Mouse (Mus musculus) gastrocnemius, adult 8-10 months (tissue): ENCODE measurements around the gene Spata45. TPM values are rescaled to one million over a fixed set of nuclear protein-coding genes. Genes with fewer than 3 reads are reported as not detected.

Source experiments
- DNase-seq, 2 experiments: peaks; one replicate each; pipeline ENCODE4 v3.0.0; 2022; ENCODE audit warnings: low spot score in 2 of 2
- total RNA-seq, 4 experiments: library from RNA; stranded (reverse); gene quantifications; 2 replicates each; pipeline ENCODE4 v1.2.4; 2022

Spata45 gene
- total RNA-seq, 4 experiments from 2014 or later = not detected

DNA sequence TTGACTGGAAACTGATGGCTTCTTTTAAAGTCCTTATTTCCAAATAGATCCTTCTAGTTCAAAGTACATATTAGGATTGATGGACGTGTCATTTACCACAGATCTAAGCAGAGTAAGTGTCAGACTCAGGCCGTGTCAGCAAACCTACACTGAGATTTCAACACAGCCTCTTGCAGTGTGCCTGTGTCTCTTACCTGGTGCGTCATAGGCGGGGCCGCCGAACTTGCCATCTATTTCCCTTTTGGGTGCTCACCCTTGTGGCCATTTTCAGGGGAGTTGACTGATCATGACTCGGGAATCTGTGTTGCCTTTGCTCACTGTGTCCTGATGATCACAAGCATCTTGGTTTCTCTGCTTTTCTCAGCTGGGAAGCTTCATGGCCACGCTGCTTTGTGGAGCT is 46.8 kb downstream of the Spata45 start:
- DNase-seq = no peak

- no peak for DNase-seq
Measured at GRCm38 (mm10) chr1:191084951-191085559, 48.6 kb downstream of the Spata45 start.

DNA sequence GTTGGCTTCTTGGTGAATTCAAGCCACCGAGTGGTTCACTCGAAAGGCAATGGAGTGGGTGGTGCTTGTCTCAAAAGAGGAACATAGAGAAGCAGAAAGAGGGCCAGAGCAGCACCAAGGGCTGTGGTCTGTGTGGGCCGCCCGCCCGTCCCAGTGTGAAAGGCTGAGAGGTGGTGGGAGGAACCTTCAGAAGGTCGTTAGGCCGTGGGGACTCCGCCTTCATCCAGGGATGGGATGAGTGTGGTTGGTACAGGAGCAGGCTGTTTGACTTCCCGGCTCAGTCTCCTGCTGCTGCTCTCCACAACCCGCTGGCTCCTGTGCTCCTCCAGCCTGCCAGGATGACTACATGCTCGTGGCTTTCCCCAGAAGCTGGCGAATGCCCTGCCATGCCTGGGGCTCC is 49.2 kb downstream of the Spata45 start:
- no peak for DNase-seq

GRCm38 (mm10) chr1:191086304-191086878 is 50.0 kb downstream of the Spata45 start:
- DNase-seq = no peak

- no peak for DNase-seq
Measured at GRCm38 (mm10) chr1:191086960-191087359, 50.5 kb downstream of the Spata45 start.

DNA sequence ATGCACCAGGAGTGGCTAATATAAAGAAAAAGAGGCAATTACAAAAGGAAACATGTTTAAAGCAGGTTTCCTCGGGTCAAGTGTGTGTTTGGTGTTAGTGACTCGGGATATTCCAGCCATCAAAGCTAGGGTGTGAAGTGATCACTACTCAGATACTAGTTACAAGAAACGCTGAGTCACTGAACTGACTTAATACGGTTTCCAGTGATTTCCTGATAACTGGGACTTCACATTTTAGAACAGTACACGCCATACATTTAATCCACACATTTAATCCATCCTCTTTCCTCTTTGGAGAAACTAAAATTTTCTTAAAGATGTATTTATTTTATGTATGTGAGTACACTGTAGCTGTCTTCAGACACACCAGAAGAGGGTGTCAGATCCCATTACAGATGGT is 51.5 kb downstream of the Spata45 start:
- DNase-seq = no peak

GRCm38 (mm10) chr1:191089355-191089754 is 52.9 kb downstream of the Spata45 start:
- DNase-seq = no peak

- DNase-seq = no peak
Measured at GRCm38 (mm10) chr1:191092050-191092449, 55.6 kb downstream of the Spata45 start.

Other genes with a start within 250 kb of the Spata45 start
- 10 to 100 TPM; 16.5 to 18.5 (median 17.4) TPM for gene Rps6kc1, start 124.9 kb upstream of the Spata45 start, total RNA-seq
- 10 to 100 TPM; 28.5 to 38.6 (median 28.8) TPM for gene Angel2, start 111.5 kb upstream of the Spata45 start, total RNA-seq
- gene Vash2, start 57.3 kb upstream of the Spata45 start, total RNA-seq = under 1 TPM; 0.35 to 0.94 (median 0.68) TPM
- gene Flvcr1, start 10.5 kb upstream of the Spata45 start, total RNA-seq = 10 to 100 TPM in 2 of 4 experiments, 1 to 10 TPM in 2; 8.3 to 17.1 (median 10.4) TPM
- gene Tatdn3, start 26.3 kb downstream of the Spata45 start, total RNA-seq = 10 to 100 TPM in 3 of 4 experiments, 1 to 10 TPM in 1; 9.9 to 16.6 (median 13.7) TPM
- under 1 TPM; 0.12 to 0.70 (median 0.32) TPM for gene Nsl1, start 26.4 kb downstream of the Spata45 start, total RNA-seq
- not detected for gene Batf3, start 61.2 kb downstream of the Spata45 start, total RNA-seq
- gene Fam71a, start 128.2 kb downstream of the Spata45 start, total RNA-seq = not detected
- 10 to 100 TPM in 1 of 4 experiments, 1 to 10 TPM in 3; 1.9 to 19.3 (median 7.4) TPM for gene Atf3, start 181.4 kb downstream of the Spata45 start, total RNA-seq